Mouse (Mus musculus) intestine, embryonic 14.5 days (tissue): ENCODE measurements around the gene Tubb1. TPM values are rescaled to one million over a fixed set of nuclear protein-coding genes. Genes with fewer than 3 reads are reported as not detected.

ENCODE experiments used
- ATAC-seq: fragments of 200-750 bp; cut with Nextera tagmentation; replicated peaks from 2 replicates; pipeline ENCODE4 v1.8.0; 2017; ENCODE audit warnings: low read depth, moderate number of reproducible peaks, moderate TSS enrichment, moderate library complexity; ENCODE audit not compliant: low FRiP score, low TSS enrichment
- DNase-seq: peaks from one replicate; pipeline ENCODE4 v3.0.0-alpha.2; 2018; ENCODE audit warnings: low spot score
- H3K27ac ChIP-seq: fragments of 300-500 bp; sonication (generic); 2 replicates; pipeline ENCODE4 v1.5.1; 2014; ENCODE audit warnings: low read depth, mild to moderate bottlenecking, control low read depth
- H3K27me3 ChIP-seq: fragments of 300-500 bp; sonication (generic); replicated peaks from 2 replicates; pipeline ENCODE4 v1.6.1; 2014; ENCODE audit warnings: low read length, control low read depth; ENCODE audit not compliant: control insufficient read depth, insufficient read depth
- H3K36me3 ChIP-seq: fragments of 300-500 bp; sonication (generic); 2 replicates; pipeline ENCODE4 v1.6.1; 2014; ENCODE audit warnings: low read length, control low read depth; ENCODE audit not compliant: control insufficient read depth, insufficient read depth
- H3K4me1 ChIP-seq: fragments of 300-500 bp; sonication (generic); replicated peaks from 2 replicates; pipeline ENCODE4 v1.6.1; 2014; ENCODE audit warnings: low read length, control low read depth, mixed read lengths; ENCODE audit not compliant: control insufficient read depth, insufficient read depth
- H3K4me2 ChIP-seq: fragments of 300-500 bp; sonication (generic); 2 replicates; pipeline ENCODE4 v1.6.1; 2014; ENCODE audit warnings: low read length
- H3K4me3 ChIP-seq: fragments of 300-500 bp; sonication (generic); 2 replicates; pipeline ENCODE4 v1.5.1; 2014; ENCODE audit warnings: low read depth, low read length, control low read depth, mixed read lengths
- H3K9ac ChIP-seq: fragments of 300-500 bp; sonication (generic); 2 replicates; pipeline ENCODE4 v1.6.1; 2014; ENCODE audit warnings: mild to moderate bottlenecking, low read length
- H3K9me3 ChIP-seq: fragments of 300-500 bp; sonication (generic); 2 replicates; pipeline ENCODE4 v1.6.1; 2016; ENCODE audit warnings: low read length, control low read depth; ENCODE audit not compliant: control insufficient read depth
- WGBS: fragments of 180-500 bp; shearing (Covaris S2); extraction: QIAGEN DNeasy Blood & Tissue Kit; methylation state at CpG from one replicate; pipeline ENCODE4 v1.1.7; 2014; 5-methylcytosine and 5-hydroxymethylcytosine counted together
- polyA plus RNA-seq: library from polyadenylated mRNA; unstranded; fragments of >200 nt; fragmentation: Nextera tagmentation; extraction: Ambion mirVana; gene quantifications from 2 replicates; pipeline ENCODE4 v1.2.1, GENCODE M21; 2014

The Tubb1 gene
- polyA plus RNA-seq, 1 experiment from 2014 or later: 2.6 TPM

DNA sequence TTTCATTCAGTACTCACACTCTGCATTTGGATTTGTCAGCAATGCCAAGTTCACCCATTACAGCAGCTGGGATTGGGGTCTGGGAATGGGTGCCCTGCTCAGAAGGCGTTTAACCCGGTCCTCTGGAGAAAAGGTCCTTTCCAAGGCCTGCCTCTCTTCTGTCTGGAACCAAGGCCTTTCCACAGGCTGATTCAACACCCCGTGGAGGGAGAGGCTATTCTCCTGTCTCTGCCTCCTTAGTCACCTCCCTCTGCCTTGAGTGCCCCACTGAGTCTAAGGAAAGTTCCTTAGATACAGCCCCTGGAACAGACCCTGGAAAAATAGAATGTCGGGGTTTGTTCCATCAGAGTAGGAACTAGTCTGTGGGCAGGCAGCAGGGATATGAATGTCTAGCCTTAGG lies 2.1 kb upstream of the Tubb1 start:
- H3K27me3 ChIP-seq: no peaks in the 10 kb centered on the region
- no peak for DNase-seq
- H3K27ac ChIP-seq: no peak overlapping the region
- H3K4me3 ChIP-seq: no peak overlapping the region
- no peak for ATAC-seq
- H3K9ac ChIP-seq: no peak overlapping the region
- no peaks in the 10 kb centered on the region for H3K4me1 ChIP-seq
- H3K36me3 ChIP-seq: no peaks in the 10 kb centered on the region
- no peak overlapping the region for H3K4me2 ChIP-seq
- 82% methylated on average over 4 of the region's 4 CpGs for WGBS
- no peaks in the 10 kb centered on the region for H3K9me3 ChIP-seq

DNA sequence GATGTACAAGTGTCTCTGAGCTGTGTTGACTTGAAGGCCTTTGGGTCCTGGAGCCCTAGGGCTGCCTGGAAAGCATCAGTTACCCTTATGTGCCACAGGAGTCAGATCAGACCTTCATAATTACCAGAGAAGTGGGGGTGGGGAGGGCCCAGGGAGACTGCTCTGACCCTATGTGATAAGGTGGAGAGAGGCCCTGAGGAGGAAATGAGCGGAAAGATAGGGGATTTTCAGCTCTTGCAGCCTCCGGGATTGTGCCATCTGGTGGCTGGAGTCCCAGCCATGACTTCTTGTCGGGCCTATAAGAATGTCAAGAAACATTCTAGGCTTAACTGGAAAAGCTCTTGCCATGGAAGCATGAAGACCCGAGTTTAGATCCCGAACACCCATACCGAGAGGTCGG lies 3.2 kb downstream of the Tubb1 start:
- no peaks in the 10 kb centered on the region for H3K4me1 ChIP-seq
- H3K4me3 ChIP-seq: no peak overlapping the region
- no peaks in the 10 kb centered on the region for H3K9me3 ChIP-seq
- no peak for ATAC-seq
- no peak overlapping the region for H3K9ac ChIP-seq
- H3K36me3 ChIP-seq: no peaks in the 10 kb centered on the region
- no peak overlapping the region for H3K27ac ChIP-seq
- H3K4me2 ChIP-seq: no peak overlapping the region
- 74% methylated on average over 7 of the region's 7 CpGs for WGBS
- H3K27me3 ChIP-seq: no peaks in the 10 kb centered on the region
- DNase-seq: no peak

DNA sequence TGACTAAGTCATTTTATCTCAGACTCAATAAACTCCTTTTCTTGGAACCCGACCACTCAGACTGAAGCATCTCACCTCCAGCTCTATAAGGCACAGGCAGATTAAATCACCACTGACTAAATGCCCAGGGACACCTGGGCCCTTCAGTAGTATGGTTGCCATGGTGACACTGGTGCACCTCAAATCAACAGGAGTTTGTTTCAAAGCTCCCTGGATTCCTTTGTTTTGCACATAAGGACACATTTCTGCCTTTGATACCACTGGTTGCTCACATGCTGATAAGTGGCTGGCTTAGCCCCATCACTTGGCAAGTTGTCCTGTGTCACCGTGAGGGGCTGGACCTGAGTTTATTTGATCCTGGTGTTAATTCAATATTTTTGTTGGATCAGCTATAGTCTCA lies 8.9 kb downstream of the Tubb1 start:
- no peaks in the 10 kb centered on the region for H3K27me3 ChIP-seq
- H3K4me3 ChIP-seq: no peak overlapping the region
- peaks cover 6% of the 10 kb centered on the region; the same call in 1 of the 2 replicates for H3K4me1 ChIP-seq
- ATAC-seq (no peak), DNase-seq (no peak)
- H3K36me3 ChIP-seq: peaks cover 33% of the 10 kb centered on the region
- 71% methylated on average over 2 of the region's 2 CpGs for WGBS
- no peak overlapping the region for H3K27ac ChIP-seq
- H3K4me2 ChIP-seq: no peak overlapping the region
- H3K9me3 ChIP-seq: no peaks in the 10 kb centered on the region
- no peak overlapping the region for H3K9ac ChIP-seq

DNA sequence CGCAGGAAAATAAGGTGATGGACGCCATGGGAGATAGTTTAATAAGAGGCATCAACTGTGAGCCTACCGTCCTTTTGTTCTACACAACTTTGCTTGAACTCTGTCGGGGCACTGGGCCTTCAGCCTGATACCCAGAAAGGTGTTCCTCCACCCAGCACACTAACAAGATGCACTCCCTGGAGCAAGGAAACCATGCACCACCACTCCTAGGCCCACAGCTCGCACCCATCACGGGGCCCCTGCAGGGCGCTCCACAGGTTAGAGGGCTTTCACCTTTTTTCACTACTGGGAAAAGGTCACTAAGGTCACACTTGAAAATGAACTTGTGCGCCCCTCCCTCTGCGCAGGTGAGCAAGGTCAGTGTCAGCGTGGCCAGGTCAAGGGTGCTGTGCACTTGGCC lies 12.9 kb downstream of the Tubb1 start:
- peak overlapping the region; percentile 52; the same call in 1 of the 2 replicates for H3K27ac ChIP-seq
- 32% methylated on average over 10 of the region's 10 CpGs for WGBS

DNA sequence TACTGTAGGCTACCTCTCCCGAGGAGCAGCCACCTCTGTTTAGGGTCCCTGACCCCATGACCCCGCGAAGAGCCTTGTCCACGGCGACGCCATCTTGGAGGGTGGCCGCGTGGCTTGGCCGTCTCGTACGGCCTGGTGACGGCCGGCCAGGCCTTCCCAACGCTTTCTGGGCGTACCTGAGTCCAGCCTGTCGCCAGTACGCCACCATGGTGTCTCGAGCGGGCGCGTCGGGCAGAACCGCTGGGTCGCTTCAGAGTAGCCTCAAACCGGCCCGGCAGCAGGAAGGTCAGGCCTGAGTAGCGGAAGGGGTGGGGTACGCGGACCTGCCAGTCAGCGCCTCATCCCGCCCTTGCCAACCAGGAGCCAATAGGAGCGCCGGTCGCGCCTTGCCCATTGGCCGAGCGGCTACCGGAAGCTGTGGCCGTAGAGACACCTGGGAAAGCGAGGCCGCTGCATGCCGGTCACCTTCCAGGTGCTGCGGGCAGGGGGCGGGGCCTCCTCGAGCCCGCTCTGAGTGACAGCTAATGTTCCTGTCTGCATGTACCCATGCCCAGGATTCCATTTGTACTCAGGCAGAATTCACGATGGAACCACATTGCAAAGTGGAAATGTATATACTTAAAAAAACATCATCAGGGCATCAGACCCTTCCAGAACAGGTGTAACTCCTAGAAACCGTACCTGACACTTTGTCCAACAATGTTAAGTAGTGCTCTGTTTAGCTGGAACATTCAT lies 13.5 kb downstream of the Tubb1 start, which contains the start of gene Atp5e:
Gene Atp5e (minus strand): TSS at position 317 of the 735 bp plus-strand sequence.
- WGBS: 2% methylated on average over 48 of the region's 48 CpGs
- Histone ChIP-seq H3K4me1 (peaks cover 6% of the 10 kb centered on the region; the same call in 1 of the 2 replicates), H3K9ac (peak within 1 kb of the TSS; percentile 90), H3K9me3 (no peaks in the 10 kb centered on the region), H3K27me3 (no peaks in the 10 kb centered on the region), H3K4me2 (peak within 1 kb of the TSS; percentile 99), H3K4me3 (peak within 1 kb of the TSS; percentile 85), H3K27ac (peak within 1 kb of the TSS; percentile 52; the same call in 1 of the 2 replicates), H3K36me3 (peaks cover 74% of the 10 kb centered on the region)
- DNase-seq (peak; percentile 93), ATAC-seq (peak; percentile 100)

More for the DNA sequence above, 12.9 kb downstream of the Tubb1 start:
- no peaks in the 10 kb centered on the region for H3K9me3 ChIP-seq
- peak overlapping the region; percentile 90 for H3K9ac ChIP-seq
- DNase-seq: no peak
- H3K4me3 ChIP-seq: peak overlapping the region; percentile 85
- peak; percentile 42 for ATAC-seq
- H3K36me3 ChIP-seq: peaks cover 69% of the 10 kb centered on the region
- H3K4me1 ChIP-seq: peaks cover 6% of the 10 kb centered on the region; the same call in 1 of the 2 replicates
- no peaks in the 10 kb centered on the region for H3K27me3 ChIP-seq
- H3K4me2 ChIP-seq: peak overlapping the region; percentile 99

- no peak for DNase-seq
- Histone ChIP-seq H3K36me3 (peaks cover 45% of the 10 kb centered on the region), H3K27ac (no peak overlapping the region), H3K9me3 (no peaks in the 10 kb centered on the region), H3K4me2 (no peak overlapping the region), H3K9ac (no peak overlapping the region), H3K4me1 (peaks cover 17% of the 10 kb centered on the region), H3K4me3 (no peak overlapping the region), H3K27me3 (no peaks in the 10 kb centered on the region)
- 77% methylated on average over 4 of the region's 4 CpGs for WGBS
- no peak for ATAC-seq
These were observed 19.8 kb downstream of the Tubb1 start for GRCm38 (mm10) chr2:174470333-174470732.

DNA sequence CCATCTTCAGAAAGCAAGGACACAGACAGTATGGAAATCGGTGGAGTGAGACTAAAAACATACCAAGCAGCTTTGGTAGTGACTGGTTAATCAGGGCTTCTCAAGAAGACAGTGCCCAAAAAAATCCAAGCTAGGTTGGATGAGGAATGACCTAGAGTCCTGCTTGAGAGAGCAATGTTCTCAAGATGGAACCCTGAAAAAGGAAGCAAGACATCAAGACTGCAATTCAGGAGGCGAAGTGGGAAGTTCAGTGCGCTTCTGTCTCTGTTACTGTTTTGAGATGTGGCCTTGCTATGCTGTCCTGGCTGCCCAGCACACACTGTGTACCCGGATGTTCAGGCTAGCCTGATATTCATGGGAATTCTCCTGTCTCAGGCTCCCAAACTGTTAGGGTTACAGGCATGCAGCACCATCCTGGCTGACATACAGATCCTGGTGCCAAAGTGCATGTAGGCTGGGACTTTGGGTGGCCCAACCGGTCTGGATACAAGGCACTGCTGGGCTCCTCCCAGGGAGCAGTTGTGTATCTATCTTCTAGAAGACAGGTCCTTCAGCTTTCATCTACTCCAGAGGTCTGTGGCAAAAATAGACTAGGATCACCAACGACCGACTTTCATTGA lies 20.4 kb downstream of the Tubb1 start:
- Histone ChIP-seq H3K4me1 (peaks cover 17% of the 10 kb centered on the region), H3K27me3 (no peaks in the 10 kb centered on the region), H3K36me3 (peaks cover 39% of the 10 kb centered on the region), H3K4me3 (no peak overlapping the region), H3K9me3 (no peaks in the 10 kb centered on the region), H3K27ac (no peak overlapping the region), H3K9ac (no peak overlapping the region), H3K4me2 (no peak overlapping the region)
- no peak for ATAC-seq
- no peak for DNase-seq
- WGBS: 87% methylated on average over 7 of the region's 7 CpGs

DNA sequence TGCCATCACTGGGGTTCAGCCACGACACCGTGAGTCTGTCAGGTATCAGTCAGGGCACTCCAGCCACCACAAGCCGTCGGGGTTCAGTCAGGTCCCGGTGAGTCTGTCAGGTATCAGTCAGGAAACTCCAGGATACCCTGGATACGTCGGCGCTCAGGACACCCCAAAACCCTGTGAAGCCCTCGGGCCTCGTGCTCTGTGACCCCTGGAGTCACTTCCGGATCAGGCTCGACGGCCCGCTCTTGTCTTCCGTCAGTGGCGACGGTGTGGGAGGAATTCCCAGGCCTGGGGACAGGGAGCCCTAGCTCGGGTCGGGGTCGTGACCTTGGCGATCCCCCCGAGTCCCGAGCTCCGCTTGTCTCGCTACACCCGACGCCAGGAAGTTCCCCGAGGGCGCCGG lies 21.9 kb downstream of the Tubb1 start:
- H3K4me2 ChIP-seq: peak overlapping the region; percentile 84
- peak overlapping the region; percentile 79 for H3K4me3 ChIP-seq
- ATAC-seq (peak; percentile 36), DNase-seq (no peak)
- H3K27ac ChIP-seq: peak overlapping the region; percentile 73
- H3K36me3 ChIP-seq: peaks cover 24% of the 10 kb centered on the region
- peaks cover 17% of the 10 kb centered on the region for H3K4me1 ChIP-seq
- H3K27me3 ChIP-seq: no peaks in the 10 kb centered on the region
- peak overlapping the region; percentile 79 for H3K9ac ChIP-seq
- 6% methylated on average over 30 of the region's 30 CpGs for WGBS
- no peaks in the 10 kb centered on the region for H3K9me3 ChIP-seq
